Mouse (Mus musculus): Measurements from ENCODE around the gene Ndufb2. TPM values are rescaled to one million over a fixed set of nuclear protein-coding genes. Genes with fewer than 3 reads are reported as not detected.

Ndufb2 gene
- 66.4 TPM for polyA plus RNA-seq (2014; fragmentation: Illumina TruSeq; extraction: RNeasy Lipid Tissue Mini Kit (QIAGEN cat#74804); ENCODE audit: low read depth, low replicate concordance)

DNA sequence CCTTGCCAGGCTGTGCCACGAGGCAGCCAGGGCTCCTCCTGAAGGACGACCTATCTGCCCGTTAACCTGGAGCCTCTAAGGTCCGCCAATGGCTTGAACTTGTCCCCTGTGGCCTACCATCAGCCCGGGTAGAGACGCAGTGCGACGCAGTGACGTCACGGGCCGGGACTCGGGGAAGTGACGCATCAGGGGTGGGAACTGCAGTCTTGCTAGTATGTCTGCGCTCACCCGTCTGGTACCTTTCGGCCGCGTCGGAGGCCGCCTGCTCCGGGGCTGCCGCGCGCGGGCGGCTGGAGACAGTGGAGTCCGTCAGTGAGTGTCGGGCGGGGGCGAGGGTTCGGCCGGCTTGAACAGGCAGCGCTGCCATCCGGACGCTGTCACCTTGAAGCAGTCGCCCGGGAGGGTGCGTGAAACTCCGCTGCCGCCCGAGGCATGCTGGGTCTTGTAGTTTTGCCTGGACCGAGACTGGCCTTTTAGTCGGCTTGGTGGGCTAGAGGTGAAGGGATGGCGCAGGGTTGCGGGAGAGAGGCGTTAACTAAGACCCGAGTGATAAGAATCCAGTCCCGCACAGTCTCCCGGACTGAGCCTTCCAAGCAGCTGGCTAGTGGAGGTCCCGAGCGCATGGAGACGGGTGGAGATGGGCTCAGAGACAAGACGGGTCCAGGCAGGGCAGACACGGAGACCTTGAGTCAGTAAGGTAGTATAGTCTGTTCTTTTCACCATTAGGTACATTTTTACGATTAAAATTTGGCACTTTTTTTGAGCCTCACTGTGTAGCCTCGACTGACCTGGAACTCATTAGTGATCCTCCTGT lies at the start of gene Ndufb2:
Gene Ndufb2, plus strand, starts transcription at position 174 of the 814 bp plus-strand sequence.

DNA sequence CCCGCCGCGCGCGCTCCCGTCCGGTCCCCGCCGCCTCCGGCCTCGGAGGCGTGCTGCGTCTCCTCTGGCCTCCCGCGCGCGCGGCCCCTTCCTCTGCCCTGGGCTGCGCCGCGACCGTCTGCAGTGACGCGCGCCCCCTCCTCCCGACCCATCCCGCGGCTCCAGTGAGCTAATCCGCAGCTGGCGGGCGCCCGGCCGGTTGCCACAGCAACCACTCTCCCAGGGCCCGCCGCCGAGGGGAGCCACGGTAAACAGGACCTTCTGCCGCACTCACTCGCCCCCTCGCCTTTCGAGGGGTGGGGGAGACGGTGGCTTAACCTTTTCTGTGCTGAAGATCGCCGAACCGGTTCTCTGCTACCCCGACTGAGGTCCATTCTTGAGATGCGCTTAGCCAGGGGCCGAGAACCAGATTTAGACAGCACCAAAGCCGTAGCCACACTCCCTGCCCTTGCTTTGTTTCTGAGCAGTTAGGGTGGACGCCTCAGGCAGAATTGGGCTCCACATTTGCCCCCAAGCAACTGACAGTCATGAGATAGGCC lies 34.6 kb upstream of the Ndufb2 start, which contains the start of gene Dennd2a:
Gene Dennd2a, minus strand, starts transcription at position 145 of the 539 bp plus-strand sequence.

DNA sequence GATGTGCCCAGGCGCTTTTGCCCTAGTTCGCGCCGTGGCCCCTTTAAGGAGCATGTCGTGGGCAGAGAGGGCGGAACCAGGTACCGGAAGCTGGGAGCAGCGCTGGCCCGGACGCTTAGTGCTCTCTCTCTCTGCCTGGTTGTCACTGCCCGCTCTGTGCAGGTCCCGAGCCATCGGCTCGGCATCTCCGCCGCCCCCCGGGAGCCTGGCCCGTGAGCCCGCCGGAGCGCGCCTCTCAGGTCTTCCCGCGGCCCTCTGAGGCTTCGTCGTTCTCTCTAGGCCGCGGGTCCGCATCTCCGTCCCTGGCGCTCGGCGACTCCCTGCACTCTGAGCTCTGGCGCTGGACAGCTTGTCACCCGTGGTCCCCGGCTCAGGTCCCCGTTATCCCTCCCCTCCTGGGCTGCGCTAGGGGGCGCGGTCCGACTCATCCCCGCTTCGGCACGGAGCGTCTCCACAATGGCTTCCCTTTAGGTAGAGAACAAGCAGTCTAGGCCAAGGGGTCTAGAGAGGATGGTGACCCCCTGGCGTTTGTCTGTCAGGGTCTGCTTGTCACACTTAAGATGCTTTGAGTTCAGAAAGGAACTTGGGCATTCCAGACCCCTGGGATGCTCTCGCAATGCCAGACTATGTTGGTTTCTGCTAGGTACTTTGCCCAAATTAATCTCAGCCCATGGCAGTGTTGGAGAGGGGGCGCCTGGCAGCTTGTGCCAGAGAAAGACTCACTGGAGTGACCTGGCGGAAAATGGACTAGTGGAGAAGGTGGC lies 18.4 kb upstream of the Ndufb2 start, which contains the start of gene Adck2:
Gene Adck2, plus strand, starts transcription at position 83 of the 764 bp plus-strand sequence.

DNA sequence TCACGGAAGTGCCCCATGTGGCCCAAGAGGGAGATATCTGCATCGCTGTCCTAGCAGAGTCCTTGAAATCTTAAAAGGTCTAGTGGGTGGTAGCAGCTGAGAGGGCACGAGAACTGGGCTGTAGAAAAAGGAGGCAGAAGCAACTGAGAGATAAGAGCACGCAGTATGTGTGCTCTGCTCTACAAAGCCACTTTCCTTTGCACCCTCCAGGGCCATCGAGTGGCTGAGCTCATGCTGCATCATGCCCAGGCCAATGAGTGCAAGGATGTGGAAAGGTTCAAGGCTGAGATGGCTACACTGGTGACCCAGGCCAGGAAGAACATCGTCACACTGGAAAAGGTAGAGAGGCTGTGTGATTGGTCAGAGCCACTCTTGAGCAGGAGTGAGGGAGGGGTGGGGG lies 6.9 kb upstream of the Ndufb2 start, which contains the start of gene Gm42420:
Gene Gm42420, plus strand, starts transcription at position 237 of the 400 bp plus-strand sequence.

Other genes starting within 250 kb of the Ndufb2 start
- 42.3 TPM for gene Slc37a3, start 214.9 kb upstream of the Ndufb2 start, polyA plus RNA-seq (2014; fragmentation: Illumina TruSeq; extraction: RNeasy Lipid Tissue Mini Kit (QIAGEN cat#74804); ENCODE audit: low read depth, low replicate concordance)
- 4.4 TPM for gene Rab19, start 211.4 kb upstream of the Ndufb2 start, polyA plus RNA-seq (2014; fragmentation: Illumina TruSeq; extraction: RNeasy Lipid Tissue Mini Kit (QIAGEN cat#74804); ENCODE audit: low read depth, low replicate concordance)
- gene Mkrn1, start 172.1 kb upstream of the Ndufb2 start, polyA plus RNA-seq (2014; fragmentation: Illumina TruSeq; extraction: RNeasy Lipid Tissue Mini Kit (QIAGEN cat#74804); ENCODE audit: low read depth, low replicate concordance) = 258 TPM
- 1.1 TPM for gene Dennd2a, start 34.7 kb upstream of the Ndufb2 start, polyA plus RNA-seq (2014; fragmentation: Illumina TruSeq; extraction: RNeasy Lipid Tissue Mini Kit (QIAGEN cat#74804); ENCODE audit: low read depth, low replicate concordance)
- 5.4 TPM for gene Adck2, start 18.7 kb upstream of the Ndufb2 start, polyA plus RNA-seq (2014; fragmentation: Illumina TruSeq; extraction: RNeasy Lipid Tissue Mini Kit (QIAGEN cat#74804); ENCODE audit: low read depth, low replicate concordance)
- not detected for gene Gm42420, start 6.8 kb upstream of the Ndufb2 start, polyA plus RNA-seq (2014; fragmentation: Illumina TruSeq; extraction: RNeasy Lipid Tissue Mini Kit (QIAGEN cat#74804); ENCODE audit: low read depth, low replicate concordance)
- 33.0 TPM for gene Braf, start 132.9 kb downstream of the Ndufb2 start, polyA plus RNA-seq (2014; fragmentation: Illumina TruSeq; extraction: RNeasy Lipid Tissue Mini Kit (QIAGEN cat#74804); ENCODE audit: low read depth, low replicate concordance)
- 160 TPM for gene Mrps33, start 218.4 kb downstream of the Ndufb2 start, polyA plus RNA-seq (2014; fragmentation: Illumina TruSeq; extraction: RNeasy Lipid Tissue Mini Kit (QIAGEN cat#74804); ENCODE audit: low read depth, low replicate concordance)

All from sigmoid colon, adult 10 weeks (tissue).